Mouse (Mus musculus) urinary bladder, postnatal 36 days (tissue): Measurements from ENCODE around the gene Gusb.

Source experiments
- DNase-seq, 2 experiments: peaks; one replicate each; pipeline ENCODE4 v3.0.0; 2022; ENCODE audit warnings: low spot score in 2 of 2, mixed read lengths in 1 of 2

Gene Gusb

DNA sequence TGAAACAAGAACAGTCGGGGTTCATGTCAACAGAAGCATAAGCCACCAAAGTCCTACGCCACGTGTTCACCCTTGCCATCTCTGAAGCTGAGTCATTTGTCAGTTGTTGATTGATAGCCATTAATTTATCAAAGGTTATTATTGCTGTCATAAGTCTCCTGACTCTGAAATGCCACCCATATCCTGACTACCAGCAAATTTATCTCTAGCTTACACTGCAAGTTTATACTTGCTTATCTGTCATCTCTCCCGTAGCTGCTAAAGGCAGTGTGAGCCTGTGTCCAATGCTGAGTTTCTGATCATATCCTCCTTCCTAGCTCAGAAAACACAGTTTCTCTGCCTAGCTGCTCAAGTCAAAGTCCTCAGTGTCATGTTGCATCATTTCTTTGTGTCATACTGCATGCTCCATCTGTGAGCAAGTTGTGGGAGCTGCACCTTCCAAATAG is 28.0 kb downstream of the Gusb start:
- no peak for DNase-seq

DNA sequence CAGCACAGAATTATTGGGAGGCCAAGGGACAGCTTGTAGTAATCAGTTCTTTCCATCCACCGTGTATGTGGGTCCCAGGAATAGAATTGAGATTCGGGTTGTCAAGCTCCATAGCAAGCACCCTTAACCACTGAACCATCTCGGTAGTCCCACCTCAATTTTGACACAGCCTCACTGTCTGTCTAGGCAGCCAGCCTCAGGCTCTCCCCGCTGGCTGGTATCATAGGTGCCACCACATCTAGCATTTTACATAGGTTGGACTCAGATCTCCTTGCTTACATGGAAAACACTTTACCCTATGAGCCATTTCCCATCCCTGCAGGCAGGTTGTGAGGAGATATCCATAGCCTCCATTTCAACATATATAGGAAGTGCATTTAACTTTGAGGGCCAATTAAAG is 28.5 kb downstream of the Gusb start:
- DNase-seq = no peak

DNA sequence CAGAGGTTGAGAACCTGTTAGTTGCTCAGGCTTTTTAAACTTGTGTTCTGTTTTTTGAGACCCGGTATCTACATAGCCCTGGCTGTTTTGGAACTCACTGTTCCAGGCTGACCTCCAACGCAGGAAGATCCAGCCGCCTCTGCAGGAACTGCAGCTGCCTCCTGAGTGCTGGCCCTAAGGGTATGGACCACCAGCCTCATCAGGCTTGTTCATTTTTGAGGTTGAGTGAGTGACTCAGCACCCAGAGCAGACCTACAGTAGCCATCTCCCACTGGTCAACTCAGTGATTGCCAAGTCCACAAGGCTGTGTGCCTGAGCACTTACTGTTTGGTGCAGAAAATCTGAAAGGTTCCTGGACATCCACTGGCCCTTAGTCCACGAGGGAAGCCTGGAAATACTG is 31.4 kb downstream of the Gusb start:
- peak; percentile 31 to 37 for DNase-seq

DNA sequence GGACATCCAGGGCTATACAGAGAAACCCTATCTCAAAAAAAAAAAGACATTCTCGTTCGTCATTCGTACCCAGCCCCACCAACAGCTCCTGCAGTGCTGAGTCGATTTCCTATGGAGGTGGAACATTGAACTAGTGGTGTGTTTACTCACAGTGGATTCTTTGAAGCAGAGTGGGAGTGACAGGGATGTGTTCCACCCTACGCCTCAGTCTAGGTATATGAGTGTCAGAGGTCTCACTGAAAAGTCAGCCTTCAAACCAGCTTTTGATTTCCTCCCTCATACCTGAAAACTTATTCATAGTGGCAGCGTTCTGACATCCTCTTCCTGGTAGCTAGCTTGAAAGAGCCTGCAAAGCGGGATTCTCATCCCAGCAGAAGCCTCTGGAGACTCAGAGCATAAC is 34.4 kb downstream of the Gusb start:
- no peak for DNase-seq

DNA sequence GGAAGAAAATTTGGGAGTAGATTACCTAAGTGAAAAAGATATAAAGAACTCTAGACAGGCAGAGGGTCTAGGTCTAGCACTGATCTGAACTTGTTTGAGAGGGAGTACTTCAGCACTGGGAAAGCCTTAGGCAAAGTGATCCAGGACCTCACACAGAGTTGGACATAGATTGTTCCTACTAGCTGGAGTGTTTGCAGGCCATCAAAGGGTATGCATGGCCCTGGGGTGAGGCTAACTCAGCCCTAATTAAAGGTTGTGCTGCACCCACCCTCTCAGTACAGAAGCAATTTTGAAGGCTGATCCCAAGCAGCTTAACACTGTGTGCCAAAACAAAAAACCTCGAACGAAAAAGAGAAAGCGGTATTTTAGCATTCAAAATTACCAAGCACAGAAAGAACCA is 36.4 kb downstream of the Gusb start:
- DNase-seq = no peak

DNA sequence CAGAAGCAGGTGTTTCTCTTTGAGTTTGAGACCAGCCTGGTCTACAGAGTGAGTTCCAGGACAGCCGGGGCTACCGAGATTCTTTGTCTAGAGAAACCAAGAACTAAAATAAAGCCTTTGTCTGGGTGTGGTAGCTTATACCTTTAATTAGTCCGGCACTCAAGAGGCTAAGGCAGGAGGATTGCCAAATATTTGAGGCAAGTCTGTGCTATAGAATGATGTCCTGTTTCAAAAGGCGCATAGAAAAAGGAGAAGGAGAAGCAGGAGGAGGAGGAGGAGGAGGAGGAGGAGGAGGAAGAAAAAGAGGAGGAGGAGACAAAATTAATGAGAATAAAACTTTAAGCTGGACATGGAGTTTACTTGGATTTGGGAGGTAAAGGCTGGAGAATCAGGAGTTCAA is 39.6 kb downstream of the Gusb start:
- no peak for DNase-seq

DNA sequence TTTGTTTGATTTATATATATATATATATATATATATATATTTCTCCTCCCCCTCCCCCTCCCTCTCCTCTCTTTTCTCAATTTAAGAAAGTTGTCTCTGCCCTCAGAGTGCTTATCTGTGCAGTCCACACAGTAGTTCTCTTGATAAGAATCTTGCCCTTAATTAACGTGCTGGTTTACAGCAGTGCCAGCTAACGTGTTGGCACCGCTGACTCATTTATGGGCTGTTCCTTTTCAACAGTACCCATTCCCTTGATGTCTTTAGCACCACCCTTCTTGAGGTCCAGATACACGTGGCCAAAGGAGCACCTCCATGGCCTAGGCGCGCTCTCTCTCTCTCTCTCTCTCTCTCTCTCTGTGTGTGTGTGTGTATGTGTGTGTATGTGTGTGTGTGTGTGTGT is 47.1 kb downstream of the Gusb start:
- DNase-seq = no peak

DNA sequence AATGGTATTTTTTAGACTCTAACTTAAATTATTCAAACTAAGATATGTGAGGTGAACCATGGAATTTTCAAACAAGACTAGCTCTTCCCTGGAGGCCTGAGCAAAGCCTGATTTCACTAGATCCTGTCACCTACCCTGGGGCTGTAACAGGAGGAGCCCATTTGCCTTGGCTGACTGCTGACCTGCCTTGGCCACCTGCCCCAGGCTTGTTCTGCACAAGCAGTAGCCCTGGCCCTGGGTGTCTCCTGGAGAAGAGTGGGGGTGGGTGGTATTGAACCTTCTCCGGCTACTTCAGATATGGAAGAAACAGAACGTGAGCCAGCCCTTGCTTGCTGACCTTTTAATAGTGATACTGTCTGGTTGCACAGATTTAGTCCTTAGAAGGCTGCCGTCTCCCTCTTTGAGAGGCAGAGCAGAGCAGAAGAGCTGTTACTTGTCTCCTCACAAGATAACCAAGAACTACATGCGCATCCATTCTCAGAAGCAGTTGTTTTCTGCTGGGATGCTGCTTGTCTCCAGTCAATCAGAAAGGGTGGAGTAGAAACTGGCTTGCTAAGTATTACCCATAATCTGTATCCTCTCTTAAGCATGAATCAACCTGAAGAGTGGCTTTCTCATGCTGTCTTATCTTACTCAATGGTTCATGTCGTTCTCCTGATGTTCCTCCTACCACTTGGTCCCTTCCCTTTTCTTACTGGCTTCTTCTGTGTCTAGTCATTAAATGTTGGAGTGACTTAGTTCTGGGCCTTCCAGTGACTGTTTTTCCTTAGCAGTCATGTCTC is 48.2 kb downstream of the Gusb start:
- peak in 1 of 2 experiments; percentile 27 for DNase-seq

DNA sequence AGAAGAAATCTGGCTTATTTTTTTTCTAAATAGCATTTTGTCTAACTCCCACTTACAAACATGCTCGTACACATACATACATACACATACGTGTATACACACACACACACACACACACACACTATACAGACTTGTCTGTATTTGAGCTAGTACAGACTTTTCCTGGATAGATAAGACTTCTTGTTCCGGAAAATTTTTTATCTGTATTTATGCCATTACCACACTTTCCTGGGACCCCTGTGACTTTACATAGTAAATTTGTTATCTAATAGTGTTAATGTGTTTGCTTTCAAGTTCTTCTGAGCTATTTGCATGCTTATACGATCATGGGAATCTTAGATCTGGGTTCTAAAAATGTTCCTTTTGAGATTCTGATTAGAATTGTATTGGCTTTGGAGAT is 50.7 kb downstream of the Gusb start:
- DNase-seq = no peak

DNA sequence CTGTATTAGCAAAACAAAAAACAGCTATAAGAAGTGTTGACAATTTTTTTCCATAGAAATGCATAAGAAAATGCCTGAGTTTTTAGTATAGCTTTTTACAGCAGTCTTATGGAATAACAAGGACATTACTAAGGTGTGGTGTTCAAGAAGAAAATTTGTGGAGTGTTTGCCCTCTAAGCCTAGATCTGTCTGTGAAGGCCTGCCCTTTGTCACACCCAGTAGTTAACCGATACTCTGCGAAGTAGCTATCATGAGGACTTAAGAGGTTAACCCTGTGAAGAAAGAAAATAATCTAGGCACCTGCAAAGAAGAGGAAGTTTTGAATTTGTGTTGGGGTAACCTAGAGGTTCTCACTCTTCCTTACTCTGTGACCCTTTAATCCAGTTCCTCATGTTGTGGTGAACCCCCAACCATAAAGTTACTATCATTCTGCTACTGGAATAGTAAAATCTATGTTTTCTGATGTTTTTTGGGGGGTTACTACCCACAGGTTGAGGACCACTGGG is 55.3 kb downstream of the Gusb start:
- no peak for DNase-seq

DNA sequence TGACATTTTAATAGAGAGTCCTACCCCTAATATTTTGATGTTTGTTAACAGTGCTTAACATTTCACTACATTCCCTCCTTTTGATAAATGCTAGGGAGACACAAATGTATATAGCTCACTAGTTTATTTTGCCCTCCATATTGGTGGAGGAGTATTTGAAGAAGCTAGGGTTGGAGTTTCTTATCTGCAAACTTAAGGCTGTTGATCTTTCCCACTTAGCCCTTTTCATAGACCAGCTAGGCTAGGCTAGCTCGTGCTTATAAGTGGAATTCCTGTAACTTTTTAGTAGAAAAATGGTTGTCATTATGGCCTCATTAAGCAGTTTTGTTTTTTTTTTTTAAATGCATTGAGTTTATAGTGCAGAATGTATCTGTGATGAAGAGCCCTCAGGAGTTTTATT is 59.4 kb downstream of the Gusb start:
- no peak for DNase-seq

DNA sequence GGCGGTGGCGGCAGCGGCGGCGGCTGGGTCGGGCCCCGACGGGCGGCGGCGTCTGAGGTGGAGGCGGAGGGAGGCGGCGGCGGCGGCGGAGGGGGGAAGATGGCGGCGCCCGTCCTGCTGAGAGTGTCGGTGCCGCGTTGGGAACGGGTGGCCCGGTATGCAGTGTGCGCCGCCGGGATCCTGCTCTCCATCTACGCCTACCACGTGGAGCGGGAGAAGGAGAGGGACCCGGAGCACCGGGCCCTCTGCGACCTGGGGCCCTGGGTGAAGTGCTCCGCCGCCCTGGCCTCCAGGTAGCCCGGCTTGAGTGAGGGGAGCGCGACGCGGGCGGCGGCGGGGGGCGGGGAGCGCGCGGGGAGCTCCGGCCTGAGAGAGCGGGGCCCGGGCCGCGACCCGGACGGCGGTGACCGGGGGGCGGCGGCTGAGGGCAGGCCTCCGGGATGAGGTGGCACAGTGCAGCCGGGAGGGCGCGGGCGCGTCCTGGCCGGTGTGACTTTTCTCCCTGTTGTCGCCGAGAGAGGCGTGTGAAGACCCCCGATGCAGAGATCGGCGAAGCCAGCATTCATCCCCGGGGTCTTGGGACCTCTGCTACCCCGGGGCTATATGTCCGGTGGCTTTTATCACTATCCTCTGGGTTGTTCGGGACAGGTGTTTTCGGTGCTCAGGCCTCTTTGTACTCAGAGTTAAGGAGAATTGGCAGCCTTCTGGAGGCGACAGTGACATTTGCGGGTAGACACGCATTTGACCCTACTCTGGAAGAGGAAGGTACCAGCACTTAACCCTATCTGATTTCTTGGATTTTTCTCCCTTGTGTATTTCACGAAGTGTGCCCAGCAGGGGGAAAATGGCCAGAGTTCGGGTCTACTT is 60.5 kb downstream of the Gusb start:
- peak in 1 of 2 experiments; percentile 12 for DNase-seq

DNA sequence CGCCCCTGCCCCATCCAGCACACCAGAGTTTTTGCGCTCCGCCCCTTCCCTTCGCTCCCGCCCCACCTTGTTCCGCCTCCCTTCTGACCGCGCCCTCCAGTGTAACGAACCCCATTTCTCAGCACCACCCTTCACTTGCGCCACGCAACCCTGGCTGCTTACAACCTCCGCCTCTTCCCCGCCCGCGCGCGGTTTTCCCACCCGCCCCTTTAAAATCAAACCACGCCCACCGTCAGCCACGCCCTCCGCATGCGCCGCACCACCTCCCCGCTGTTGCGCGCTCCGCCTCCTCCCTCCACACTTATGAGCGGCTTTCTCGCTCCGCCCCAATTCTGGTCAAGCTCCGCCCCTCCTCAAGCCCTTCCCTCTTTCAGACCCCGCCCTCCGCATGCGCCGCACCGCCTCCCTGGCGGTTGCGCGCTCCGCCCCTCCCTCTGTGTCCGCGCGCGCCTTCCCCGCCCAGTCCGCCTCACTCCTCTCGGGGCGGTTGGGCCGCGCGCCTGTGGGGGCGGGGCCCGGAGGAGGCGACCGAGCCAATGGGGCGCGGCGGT is 61.3 kb downstream of the Gusb start, which contains the start of gene Vkorc1l1:
TSS of gene Vkorc1l1 (plus strand) at position 476 of the 551 bp plus-strand sequence.
- DNase-seq = peak; percentile 96 to 99

DNA sequence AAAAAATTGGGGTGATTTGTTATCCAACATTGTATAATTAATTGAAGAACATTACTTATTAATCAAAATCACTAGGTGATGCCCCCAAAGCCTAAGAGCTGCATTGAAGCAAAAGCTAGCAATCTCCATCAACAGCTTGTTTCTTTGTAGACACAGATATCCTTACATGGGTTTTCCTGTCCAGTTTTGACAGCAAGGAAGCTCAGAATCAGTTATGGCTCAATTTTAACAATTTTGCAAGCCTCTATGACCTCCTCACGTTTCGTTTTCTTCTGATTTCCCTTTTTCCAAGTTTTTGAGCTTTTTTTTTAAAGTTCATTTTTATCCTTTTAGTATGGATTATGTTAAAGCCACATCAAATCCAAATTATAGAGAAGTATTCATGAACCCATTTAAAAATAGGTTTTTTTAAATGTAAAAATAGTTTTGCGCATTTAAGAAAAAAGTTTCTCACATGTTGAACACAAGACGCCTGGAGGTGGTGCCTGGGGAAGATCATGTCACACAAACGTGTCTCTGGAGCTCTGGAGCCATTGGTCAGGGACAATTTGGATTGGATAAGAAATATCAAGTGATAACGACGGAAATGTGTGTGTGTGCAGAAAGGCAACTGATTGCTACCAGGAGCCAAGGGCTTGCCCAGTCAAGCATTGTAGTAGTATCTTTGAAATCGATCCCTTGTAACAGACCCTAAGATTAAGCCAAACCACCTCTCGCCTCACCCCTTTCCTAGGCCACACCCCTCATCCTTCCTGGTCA is 61.9 kb downstream of the Gusb start:
- DNase-seq = no peak

DNA sequence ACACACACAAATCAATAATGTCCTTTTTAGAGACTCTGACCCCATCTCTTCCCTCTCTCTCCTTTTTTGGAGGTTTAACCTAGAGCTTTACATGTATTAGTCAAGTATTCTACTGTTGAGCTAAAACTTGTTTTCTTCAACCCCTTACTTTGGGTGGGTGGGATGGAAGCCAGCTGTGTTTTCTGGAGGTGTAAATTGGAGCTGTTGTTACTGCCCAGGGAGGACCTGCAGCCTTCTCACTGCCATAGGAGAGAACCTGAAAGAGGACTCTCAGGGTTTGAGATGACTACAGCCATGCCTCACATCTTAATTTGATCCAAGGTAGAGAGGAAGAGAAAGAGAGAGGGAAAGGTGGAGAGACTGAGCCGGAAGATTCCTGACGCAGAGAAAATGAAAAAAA is 62.6 kb downstream of the Gusb start:
- no peak for DNase-seq
